Mouse (Mus musculus) monocyte, adult 5-6 weeks (primary cell): ENCODE results near the gene Slc25a27. TPM values are rescaled to one million over a fixed set of nuclear protein-coding genes. Genes with fewer than 3 reads are reported as not detected.

Experiments
- ATAC-seq: fragments of 153-309, 156-312 bp; replicated peaks from 2 replicates; pipeline ENCODE4 v1.8.0; 2017; ENCODE audit warnings: mild to moderate bottlenecking; ENCODE audit not compliant: low TSS enrichment, insufficient number of reproducible peaks, severe bottlenecking, poor library complexity, low FRiP score
- total RNA-seq: library from RNA; stranded (forward); fragments of 200-1000, 200-491, 200-594 nt; gene quantifications from 3 replicates; pipeline ENCODE4 v1.2.3, GENCODE M21; 2017

The Slc25a27 gene
- total RNA-seq, 1 experiment from 2014 or later: 5.0 TPM

- no peak for ATAC-seq
Observed at GRCm38 (mm10) chr17:43651314-43652046, 15.5 kb downstream of the Slc25a27 start.

- ATAC-seq: no peak
Observed at GRCm38 (mm10) chr17:43649641-43650436, 17.2 kb downstream of the Slc25a27 start.

- no peak for ATAC-seq
Observed at GRCm38 (mm10) chr17:43646925-43647324, 20.1 kb downstream of the Slc25a27 start.

- ATAC-seq: no peak
Observed at GRCm38 (mm10) chr17:43645136-43645535, 21.9 kb downstream of the Slc25a27 start.

GRCm38 (mm10) chr17:43644375-43644774, 22.6 kb downstream of the Slc25a27 start:
- no peak for ATAC-seq

GRCm38 (mm10) chr17:43643191-43643590, 23.8 kb downstream of the Slc25a27 start:
- ATAC-seq: no peak

GRCm38 (mm10) chr17:43640825-43641224, 26.2 kb downstream of the Slc25a27 start:
- ATAC-seq: no peak

GRCm38 (mm10) chr17:43637146-43637545, 29.9 kb downstream of the Slc25a27 start:
- ATAC-seq: no peak

GRCm38 (mm10) chr17:43630427-43630760, 36.6 kb downstream of the Slc25a27 start:
- ATAC-seq: no peak

GRCm38 (mm10) chr17:43629496-43630426, 37.3 kb downstream of the Slc25a27 start, which contains the start of gene Tdrd6:
TSS of gene Tdrd6 (minus strand) at chr17:43630299.
- ATAC-seq: no peak

GRCm38 (mm10) chr17:43629026-43629495, 38.0 kb downstream of the Slc25a27 start:
- ATAC-seq: no peak

- no peak for ATAC-seq
Observed at GRCm38 (mm10) chr17:43628246-43628645, 38.8 kb downstream of the Slc25a27 start.

GRCm38 (mm10) chr17:43622076-43622475, 44.9 kb downstream of the Slc25a27 start:
- ATAC-seq: no peak

- ATAC-seq: no peak
Observed at GRCm38 (mm10) chr17:43619156-43619555, 47.9 kb downstream of the Slc25a27 start.

GRCm38 (mm10) chr17:43612221-43612620, 54.8 kb downstream of the Slc25a27 start:
- no peak for ATAC-seq

- ATAC-seq: 0 out of 2 replicates have a peak, but pooled peaks have one; percentile 51
Observed at GRCm38 (mm10) chr17:43611586-43611985, 55.4 kb downstream of the Slc25a27 start.

GRCm38 (mm10) chr17:43606704-43607103, 60.3 kb downstream of the Slc25a27 start:
- ATAC-seq: peak; percentile 86

GRCm38 (mm10) chr17:43598706-43599105, 68.3 kb downstream of the Slc25a27 start:
- no peak for ATAC-seq

GRCm38 (mm10) chr17:43597742-43598141, 69.3 kb downstream of the Slc25a27 start:
- no peak for ATAC-seq
